Mouse (Mus musculus) liver, embryonic 14.5 days (tissue): ENCODE data around the gene Ccdc149.

Experiments used
- CTCF ChIP-seq: IDR thresholded peaks from 2 replicates; pipeline ENCODE4 v1.5.1; 2016; ENCODE audit warnings: antibody characterized with exemption, low read depth, control low read depth
- EP300 ChIP-seq: IDR thresholded peaks from 2 replicates; pipeline ENCODE4 v1.6.1; 2016; ENCODE audit warnings: antibody characterized with exemption, low read depth

GRCm38 (mm10) chr5:52470551-52470950 lies 770 bp downstream of the Ccdc149 start:
- no peak for TF ChIP-seq CTCF
- TF ChIP-seq EP300, result no peak
